Mouse (Mus musculus): ENCODE data around the gene Myoz1.

GRCm38 (mm10) chr14:20658326-20658725 is 2.0 kb upstream of the Myoz1 start:
- TF ChIP-seq CTCF (IDR thresholded peaks at IDR 0.05; ENCODE audit: low read depth, low read length) (peak; percentile 43; the same call in 1 of the 2 replicates), POLR2A (IDR thresholded peaks at IDR 0.05; ENCODE audit: extremely low read depth, insufficient read depth, low read length) (no peak)
